Mouse (Mus musculus) right cerebral cortex, postnatal 4 days (tissue): ENCODE results near the gene Kcnk5.

Experiments used
- DNase-seq: peaks from one replicate; pipeline ENCODE4 v3.0.0-alpha.2; 2022

The Kcnk5 gene

DNA sequence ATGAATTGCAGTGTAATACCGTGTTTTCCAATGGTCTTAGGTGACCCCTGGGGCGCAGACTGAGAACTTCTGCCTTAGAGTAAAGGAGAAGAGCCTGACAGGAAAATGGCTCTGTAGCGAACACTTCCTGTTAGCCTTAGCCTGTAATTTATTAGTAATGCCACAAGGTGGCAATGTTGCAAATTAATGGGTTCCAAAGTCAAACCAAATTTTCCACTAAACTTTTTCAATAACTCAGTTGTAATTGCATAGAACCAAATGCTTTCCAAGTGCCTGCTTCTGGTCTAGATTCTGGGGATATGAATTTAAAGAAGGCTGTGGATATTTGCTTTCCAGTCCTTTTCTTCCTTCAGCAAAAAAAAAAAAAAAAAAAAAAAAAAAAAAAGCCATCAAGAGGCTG is 69.4 kb downstream of the Kcnk5 start:
- DNase-seq, result no peak

DNA sequence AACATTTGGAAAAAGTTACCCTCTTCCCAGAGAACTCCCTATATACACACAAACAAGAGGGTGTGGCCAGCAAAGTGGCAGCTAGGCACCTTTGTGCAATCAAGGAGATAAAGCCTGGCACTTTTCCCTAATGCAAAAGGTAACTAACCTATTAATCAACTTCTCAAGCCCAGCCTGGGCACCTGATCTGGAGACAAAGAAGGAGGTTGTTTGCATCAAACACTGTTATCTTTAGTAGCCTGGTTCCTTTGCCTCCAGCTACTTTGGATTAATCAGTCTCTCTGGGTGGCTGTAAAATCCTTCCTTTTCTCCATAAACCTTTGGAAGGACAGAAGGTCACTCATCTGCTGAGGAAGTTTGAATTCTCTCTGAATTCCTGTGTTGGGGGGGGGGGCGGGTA is 70.7 kb downstream of the Kcnk5 start:
- no peak for DNase-seq

DNA sequence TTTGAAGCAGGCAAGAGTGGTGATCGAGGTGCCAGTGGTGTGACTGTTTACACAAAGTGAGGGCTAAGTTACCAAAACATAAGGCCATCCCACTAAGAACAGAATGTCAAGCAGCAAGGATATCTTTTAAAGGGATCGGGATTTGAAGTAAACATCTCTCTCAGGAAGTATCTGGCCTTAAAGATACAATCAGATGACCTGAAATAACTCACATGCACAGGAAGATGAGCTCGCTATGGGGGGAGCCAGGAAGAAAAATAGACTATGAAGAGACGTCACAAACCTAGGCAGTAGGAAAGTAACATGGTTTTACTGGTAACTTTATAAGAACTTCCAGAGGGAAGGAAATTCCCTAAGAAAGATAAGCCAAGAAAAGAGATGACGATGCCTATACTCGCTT is 75.3 kb downstream of the Kcnk5 start:
- no peak for DNase-seq

DNA sequence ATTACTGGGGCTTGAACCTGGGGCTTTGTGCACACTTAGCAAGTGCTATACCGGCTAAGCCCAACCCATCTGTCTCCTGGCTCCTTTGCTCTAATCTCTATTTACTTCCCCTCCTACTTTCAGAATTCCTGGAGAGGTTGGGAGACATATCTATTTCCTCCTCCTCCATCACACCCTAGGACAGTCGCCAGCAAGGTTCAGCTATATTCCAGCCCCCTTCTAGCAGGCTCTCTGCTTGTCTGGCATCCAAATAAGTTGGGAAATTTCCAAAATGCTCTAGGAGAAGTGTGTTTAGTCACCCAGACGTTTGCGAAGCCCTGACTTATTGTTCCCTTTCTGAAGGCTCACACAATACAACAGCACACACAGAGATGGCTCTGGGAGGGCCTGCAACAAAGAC is 78.4 kb downstream of the Kcnk5 start:
- DNase-seq, result no peak

- no peak for DNase-seq
These were observed 83.5 kb downstream of the Kcnk5 start for GRCm38 (mm10) chr14:20098061-20098460.

- no peak for DNase-seq
These were observed 86.7 kb downstream of the Kcnk5 start for GRCm38 (mm10) chr14:20094942-20095341.

DNA sequence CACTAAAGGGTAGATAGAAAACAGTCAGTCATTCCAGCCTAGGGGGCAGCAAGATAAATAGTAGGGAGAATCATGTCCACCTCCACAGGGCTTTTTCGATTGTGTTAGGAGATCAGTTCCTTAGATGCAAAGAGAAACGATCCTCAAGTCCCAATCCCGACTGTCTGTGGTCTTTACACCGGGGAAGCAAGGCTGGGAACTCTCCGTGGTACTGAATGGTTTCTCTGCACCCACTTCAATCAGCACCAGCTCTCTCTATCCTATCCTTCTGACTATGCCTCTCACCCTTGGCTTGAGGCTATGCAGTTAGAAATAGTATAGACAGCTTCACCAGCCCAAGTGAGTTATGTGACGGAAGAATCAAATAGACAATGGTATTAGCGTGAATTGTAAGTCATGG is 88.1 kb downstream of the Kcnk5 start:
- no peak for DNase-seq
